Mouse (Mus musculus) forebrain, embryonic 16.5 days (tissue): Measurements from ENCODE around the gene Jag1. TPM values are rescaled to one million over a fixed set of nuclear protein-coding genes. Genes with fewer than 3 reads are reported as not detected.
A peak's percentile ranks its signal among the peaks of the same experiment; 100 is the strongest.

Experiments
- ATAC-seq: fragments of 200-750 bp; cut with Nextera tagmentation; 2 replicates; pipeline ENCODE4 v1.8.0; 2017; ENCODE audit warnings: mild to moderate bottlenecking, moderate library complexity
- H3K27ac ChIP-seq: fragments of 300-500 bp; sonication (generic); 2 replicates; pipeline ENCODE4 v1.5.1; 2014; ENCODE audit warnings: low read length, control low read depth
- H3K27me3 ChIP-seq: fragments of 300-500 bp; sonication (generic); replicated peaks from 2 replicates; pipeline ENCODE4 v1.6.1; 2014; ENCODE audit warnings: low read length; ENCODE audit not compliant: control insufficient read depth, insufficient read depth
- H3K36me3 ChIP-seq: fragments of 300-500 bp; sonication (generic); 2 replicates; pipeline ENCODE4 v1.6.1; 2014; ENCODE audit not compliant: control insufficient read depth, insufficient read depth
- H3K4me1 ChIP-seq: fragments of 300-500 bp; sonication (generic); replicated peaks from 2 replicates; pipeline ENCODE4 v1.6.1; 2014; ENCODE audit warnings: low read length; ENCODE audit not compliant: control insufficient read depth, insufficient read depth
- H3K4me2 ChIP-seq: fragments of 300-500 bp; sonication (generic); 2 replicates; pipeline ENCODE4 v1.6.1; 2014; ENCODE audit warnings: mild to moderate bottlenecking, low read length, control low read depth
- H3K4me3 ChIP-seq: fragments of 300-500 bp; sonication (generic); replicated peaks from 2 replicates; pipeline ENCODE4 v1.5.1; 2014; ENCODE audit warnings: mild to moderate bottlenecking, low read length, control low read depth
- H3K9ac ChIP-seq: fragments of 300-500 bp; sonication (generic); replicated peaks from 2 replicates; pipeline ENCODE4 v1.6.1; 2014; ENCODE audit warnings: low read depth, low read length, control low read depth
- H3K9me3 ChIP-seq: fragments of 300-500 bp; sonication (generic); 2 replicates; pipeline ENCODE4 v1.6.1; 2016; ENCODE audit warnings: low read length; ENCODE audit not compliant: control insufficient read depth
- WGBS: fragments of 180-500 bp; shearing (Covaris S2); extraction: QIAGEN DNeasy Blood & Tissue Kit; methylation state at CpG from one replicate; pipeline ENCODE4 v1.1.7; 2014; 5-methylcytosine and 5-hydroxymethylcytosine counted together
- polyA plus RNA-seq: library from polyadenylated mRNA; unstranded; fragments of >200 nt; fragmentation: Nextera tagmentation; extraction: Ambion mirVana; gene quantifications from 2 replicates; pipeline ENCODE4 v1.2.1, GENCODE M21; 2015

The Jag1 gene
- polyA plus RNA-seq, 1 experiment from 2014 or later = 8.9 TPM

- Histone ChIP-seq H3K4me2 (no peak overlapping the region), H3K27ac (no peak overlapping the region), H3K36me3 (no peaks in the 10 kb centered on the region), H3K27me3 (no peaks in the 10 kb centered on the region), H3K9ac (no peak overlapping the region), H3K9me3 (no peaks in the 10 kb centered on the region), H3K4me1 (peaks cover 13% of the 10 kb centered on the region), H3K4me3 (no peak overlapping the region)
- 0 out of 2 replicates have a peak, but pooled peaks have one; percentile 1 for ATAC-seq
- 54% methylated on average over 11 of the region's 11 CpGs for WGBS
Measured at GRCm38 (mm10) chr2:137091766-137092522, 24.5 kb downstream of the Jag1 start.

- Histone ChIP-seq H3K4me3 (no peak overlapping the region), H3K36me3 (peaks cover 3% of the 10 kb centered on the region; the same call in 1 of the 2 replicates)
- no peak for ATAC-seq
Measured at GRCm38 (mm10) chr2:137087705-137088104, 28.7 kb downstream of the Jag1 start.

GRCm38 (mm10) chr2:137086621-137087395, 29.6 kb downstream of the Jag1 start:
- Histone ChIP-seq H3K9me3 (no peaks in the 10 kb centered on the region), H3K4me1 (no peaks in the 10 kb centered on the region; the same call in 1 of the 2 replicates), H3K4me3 (no peak overlapping the region), H3K27me3 (no peaks in the 10 kb centered on the region), H3K4me2 (no peak overlapping the region), H3K27ac (no peak overlapping the region), H3K36me3 (peaks cover 3% of the 10 kb centered on the region; the same call in 1 of the 2 replicates), H3K9ac (no peak overlapping the region)
- WGBS = 58% methylated on average over 14 of the region's 14 CpGs
- no peak for ATAC-seq

More at GRCm38 (mm10) chr2:137087705-137088104, 28.7 kb downstream of the Jag1 start:
- 79% methylated on average over 6 of the region's 6 CpGs for WGBS
- Histone ChIP-seq H3K27ac (no peak overlapping the region), H3K9ac (no peak overlapping the region), H3K9me3 (no peaks in the 10 kb centered on the region), H3K27me3 (no peaks in the 10 kb centered on the region), H3K4me1 (peaks cover 8% of the 10 kb centered on the region), H3K4me2 (no peak overlapping the region)

GRCm38 (mm10) chr2:137085257-137085656, 31.2 kb downstream of the Jag1 start:
- Histone ChIP-seq H3K4me2 (no peak overlapping the region), H3K27ac (no peak overlapping the region), H3K9me3 (no peaks in the 10 kb centered on the region), H3K4me3 (no peak overlapping the region), H3K4me1 (peaks cover 4% of the 10 kb centered on the region), H3K27me3 (no peaks in the 10 kb centered on the region), H3K36me3 (peaks cover 3% of the 10 kb centered on the region; the same call in 1 of the 2 replicates), H3K9ac (no peak overlapping the region)
- 87% methylated on average over 8 of the region's 8 CpGs for WGBS
- ATAC-seq = no peak

GRCm38 (mm10) chr2:137082896-137083620, 33.4 kb downstream of the Jag1 start:
- no peak for ATAC-seq

GRCm38 (mm10) chr2:137081001-137081400, 35.4 kb downstream of the Jag1 start:
- Histone ChIP-seq H3K9ac (no peak overlapping the region), H3K4me1 (peaks cover 11% of the 10 kb centered on the region), H3K27ac (no peak overlapping the region), H3K36me3 (peaks cover 3% of the 10 kb centered on the region; the same call in 1 of the 2 replicates), H3K27me3 (no peaks in the 10 kb centered on the region), H3K9me3 (no peaks in the 10 kb centered on the region), H3K4me2 (no peak overlapping the region), H3K4me3 (no peak overlapping the region)
- 71% methylated on average over 7 of the region's 7 CpGs for WGBS
- peak; percentile 46 for ATAC-seq

More at GRCm38 (mm10) chr2:137082896-137083620, 33.4 kb downstream of the Jag1 start:
- Histone ChIP-seq H3K4me1 (peaks cover 11% of the 10 kb centered on the region), H3K4me2 (no peak overlapping the region), H3K9me3 (no peaks in the 10 kb centered on the region), H3K4me3 (no peak overlapping the region), H3K27ac (no peak overlapping the region), H3K36me3 (peaks cover 3% of the 10 kb centered on the region; the same call in 1 of the 2 replicates), H3K9ac (no peak overlapping the region), H3K27me3 (no peaks in the 10 kb centered on the region)
- 86% methylated on average over 24 of the region's 24 CpGs for WGBS

GRCm38 (mm10) chr2:137080468-137080867, 36.0 kb downstream of the Jag1 start:
- Histone ChIP-seq H3K4me3 (no peak overlapping the region), H3K4me2 (no peak overlapping the region), H3K4me1 (peaks cover 11% of the 10 kb centered on the region), H3K36me3 (peaks cover 2% of the 10 kb centered on the region; the same call in 1 of the 2 replicates), H3K27ac (no peak overlapping the region), H3K27me3 (no peaks in the 10 kb centered on the region), H3K9me3 (no peaks in the 10 kb centered on the region), H3K9ac (no peak overlapping the region)
- WGBS = 84% methylated on average over 6 of the region's 6 CpGs
- ATAC-seq = no peak; the same call in 1 of the 2 replicates

GRCm38 (mm10) chr2:137079721-137080320, 36.6 kb downstream of the Jag1 start:
- H3K4me2 ChIP-seq = no peak overlapping the region
- no peaks in the 10 kb centered on the region for H3K9me3 ChIP-seq
- ATAC-seq = no peak
- no peak overlapping the region for H3K9ac ChIP-seq
- no peaks in the 10 kb centered on the region for H3K36me3 ChIP-seq
- H3K27me3 ChIP-seq = no peaks in the 10 kb centered on the region
- peaks cover 11% of the 10 kb centered on the region for H3K4me1 ChIP-seq
- 18% methylated on average over 10 of the region's 10 CpGs for WGBS
- H3K4me3 ChIP-seq = no peak overlapping the region
- H3K27ac ChIP-seq = no peak overlapping the region
